Mouse (Mus musculus) frontal cortex, postnatal 25 days (tissue): ENCODE measurements around the gene Fam129a.
"Not testable (repeated sequence)": the region's sequence is repeated elsewhere in the genome, so short reads cannot be mapped to it uniquely, and the experiment has no call there.

ENCODE experiments used
- DNase-seq, 2 experiments: peaks; one replicate each; pipeline ENCODE4 v3.0.0; 2022; ENCODE audit warnings: low spot score in 2 of 2

The Fam129a gene

DNA sequence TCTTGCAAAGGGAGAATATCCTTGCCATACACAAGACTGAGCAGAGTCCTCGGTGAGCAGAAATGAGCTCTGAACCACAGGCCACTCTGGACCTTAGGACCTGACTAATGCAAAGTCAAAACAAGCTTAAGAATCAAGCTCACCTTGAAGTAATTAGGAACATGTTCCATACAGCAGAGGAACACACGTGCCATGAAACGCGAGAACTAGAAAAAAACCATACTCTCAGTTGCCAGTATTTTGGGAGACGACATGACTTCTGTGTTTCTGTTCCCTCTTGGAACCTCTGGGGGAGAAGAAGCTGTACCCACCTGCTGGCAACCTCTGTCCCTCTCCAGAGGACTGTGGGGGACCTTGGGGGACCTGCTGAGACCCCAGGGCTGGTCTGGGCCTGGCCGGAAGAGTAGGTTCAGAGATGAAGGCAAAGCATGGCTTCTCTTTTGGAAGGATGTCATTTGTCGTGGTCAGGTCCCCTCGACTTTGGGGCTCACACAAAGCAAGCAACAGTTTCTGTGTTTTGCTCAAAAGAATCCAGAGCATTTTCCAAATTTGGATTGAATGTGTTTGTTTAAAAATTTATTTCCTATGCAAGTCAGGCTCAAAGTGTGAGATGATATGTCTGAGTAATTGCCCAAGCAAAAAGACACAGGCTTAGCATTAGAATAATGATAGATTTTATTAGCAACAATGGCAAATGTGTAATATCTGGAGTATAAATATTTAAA, 12.6 kb downstream of the Fam129a start:
- no peak for DNase-seq

DNA sequence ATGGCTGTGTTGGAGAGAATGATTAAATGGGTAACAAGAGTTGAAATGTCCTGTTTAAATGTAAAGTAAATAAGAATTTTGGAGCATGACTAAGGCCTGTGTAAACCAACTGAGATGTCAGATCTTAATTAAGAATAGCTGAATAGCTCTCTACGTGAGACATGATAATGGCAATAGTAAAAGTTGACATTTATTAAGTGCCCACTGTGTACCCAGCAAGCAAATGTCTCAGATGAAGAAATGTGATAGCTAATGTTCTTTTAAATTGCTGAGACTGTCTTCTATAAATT, 13.1 kb downstream of the Fam129a start:
- no peak for DNase-seq

- DNase-seq = no peak
Measured at GRCm38 (mm10) chr1:151584565-151585216, 13.7 kb downstream of the Fam129a start.

- no peak for DNase-seq
Measured at GRCm38 (mm10) chr1:151585647-151586046, 14.7 kb downstream of the Fam129a start.

DNA sequence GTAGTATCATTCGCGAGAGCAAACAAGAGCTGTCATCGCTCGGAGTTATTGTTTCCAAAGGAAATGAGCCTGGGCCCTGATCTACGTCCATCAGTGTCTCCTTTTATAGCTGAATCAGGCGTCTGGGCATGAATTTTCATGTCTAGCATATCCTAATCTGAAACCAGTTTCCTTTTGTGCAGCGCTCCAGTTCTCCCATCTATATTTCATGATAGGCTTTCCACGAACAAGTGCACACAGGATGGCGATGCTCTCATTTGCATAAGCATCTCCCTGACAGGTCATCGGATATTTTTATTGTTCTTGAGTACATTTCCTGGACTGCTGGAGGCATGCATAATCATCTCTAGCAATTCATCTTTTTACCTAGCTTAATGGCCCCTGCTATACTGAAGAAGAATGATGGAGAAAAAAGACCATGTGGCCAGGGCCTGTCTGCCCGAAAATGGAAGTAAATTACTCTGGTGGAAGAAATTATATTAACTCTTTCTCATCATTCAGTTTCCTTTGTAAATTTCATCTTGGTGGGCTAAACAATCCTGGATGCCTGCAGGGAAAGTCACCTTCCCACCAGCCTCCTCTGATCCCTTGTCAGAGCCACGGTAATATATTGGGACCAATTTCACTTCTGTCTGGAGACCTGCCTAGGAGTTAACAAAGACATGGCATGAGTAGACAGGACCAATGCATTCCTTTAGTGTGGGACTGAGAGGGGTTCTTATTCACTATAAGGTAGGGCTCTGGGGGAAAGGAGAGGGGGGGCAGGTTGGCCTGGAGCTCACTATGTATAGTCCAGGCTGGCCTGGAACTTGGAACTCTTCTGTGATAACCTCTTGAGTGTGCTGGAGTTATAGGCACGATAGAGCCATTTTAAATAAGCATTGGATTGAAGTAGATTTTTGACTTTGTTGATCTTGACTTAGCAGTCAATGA, 21.4 kb downstream of the Fam129a start:
- no peak for DNase-seq

DNA sequence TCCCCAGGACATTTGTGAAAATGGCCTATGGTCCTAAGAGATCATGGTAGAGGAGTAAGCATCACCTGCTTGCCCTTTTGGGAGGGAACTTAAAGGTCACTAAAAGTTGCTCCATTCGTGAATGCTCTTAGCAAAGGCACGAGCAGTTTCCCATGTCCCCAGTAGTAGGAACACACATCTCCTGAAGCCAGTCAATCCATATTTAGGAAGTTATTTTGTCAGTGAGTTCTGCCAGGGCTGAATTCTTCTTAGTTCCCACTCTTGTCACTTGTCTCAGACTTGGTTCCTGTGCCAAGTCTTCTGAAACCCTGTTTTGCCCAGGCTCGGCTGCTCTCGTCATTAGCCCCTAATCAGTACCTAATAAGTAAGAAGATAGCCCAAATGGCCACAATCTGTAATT, 23.9 kb downstream of the Fam129a start:
- DNase-seq = no peak

GRCm38 (mm10) chr1:151595600-151596299, 24.8 kb downstream of the Fam129a start:
- no peak for DNase-seq

DNA sequence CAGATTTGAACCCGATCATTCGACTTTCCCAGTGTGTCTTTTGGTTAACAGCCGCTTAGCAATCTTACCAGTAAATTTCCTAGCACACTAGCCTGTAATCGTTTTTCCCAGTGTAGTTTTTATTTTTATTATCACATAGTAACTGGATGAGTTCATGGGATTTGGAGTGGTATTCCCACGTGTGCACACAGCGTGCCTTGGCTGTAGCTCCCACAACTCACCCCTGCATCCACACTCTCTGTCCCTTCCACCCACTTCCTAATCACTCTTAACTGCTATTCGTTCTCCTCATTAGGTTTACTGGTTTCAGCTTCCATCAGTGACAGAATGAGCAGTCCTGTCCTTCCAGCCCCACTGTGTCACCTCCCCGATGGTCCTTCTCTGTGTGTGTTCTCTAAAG, 25.6 kb downstream of the Fam129a start:
- DNase-seq = no peak

DNA sequence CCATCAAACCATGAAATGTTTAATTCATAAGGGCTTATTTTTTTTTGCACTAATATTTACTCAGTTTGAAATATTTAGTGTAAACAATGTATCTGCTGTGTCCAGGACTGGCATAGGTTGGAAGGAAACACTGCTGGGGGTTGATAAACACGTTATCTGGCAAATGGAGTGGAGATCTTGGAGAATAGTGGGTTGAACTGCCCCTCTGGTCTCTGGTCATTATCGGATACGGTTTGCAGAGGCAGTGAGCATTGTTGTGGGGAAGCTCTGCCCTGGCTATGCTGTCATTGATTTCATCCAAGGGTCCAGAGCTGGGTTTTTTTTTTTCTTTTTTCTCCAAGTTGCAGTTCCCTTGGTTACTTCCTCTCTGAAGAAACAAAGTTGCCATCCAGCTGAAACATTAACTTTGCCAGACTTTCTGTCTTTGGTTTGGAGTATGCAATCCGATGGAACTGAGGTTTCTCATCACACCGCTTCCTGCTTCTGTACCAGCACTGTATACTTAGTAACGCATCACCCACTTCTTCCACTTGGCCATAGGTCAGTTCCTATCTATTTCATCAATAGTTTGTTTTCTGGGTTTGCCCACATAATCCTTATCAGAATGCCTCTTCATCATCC, 26.8 kb downstream of the Fam129a start:
- no peak for DNase-seq

DNA sequence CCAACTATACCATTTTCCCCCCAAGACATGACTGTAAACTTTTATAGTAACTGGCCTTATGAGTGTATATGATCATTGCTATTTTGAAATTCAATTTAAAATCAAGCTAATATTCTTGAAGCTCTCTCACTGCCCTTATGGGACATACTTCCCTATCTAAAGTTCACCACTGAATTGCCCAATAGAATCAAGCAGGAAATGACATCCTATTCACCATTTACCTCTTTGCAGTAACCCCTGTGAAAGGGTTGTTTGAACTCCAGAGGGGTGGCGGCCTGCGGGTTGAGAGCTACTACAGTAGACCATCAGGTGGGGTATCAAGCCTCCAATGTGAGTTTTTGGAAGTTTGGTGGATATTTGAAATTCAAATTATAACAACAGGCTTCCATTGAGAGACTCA, 27.9 kb downstream of the Fam129a start:
- no peak for DNase-seq

GRCm38 (mm10) chr1:151604328-151604727, 33.3 kb downstream of the Fam129a start:
- DNase-seq = no peak

- DNase-seq = not testable (repeated sequence)
Measured at GRCm38 (mm10) chr1:151607957-151608356, 37.0 kb downstream of the Fam129a start.

DNA sequence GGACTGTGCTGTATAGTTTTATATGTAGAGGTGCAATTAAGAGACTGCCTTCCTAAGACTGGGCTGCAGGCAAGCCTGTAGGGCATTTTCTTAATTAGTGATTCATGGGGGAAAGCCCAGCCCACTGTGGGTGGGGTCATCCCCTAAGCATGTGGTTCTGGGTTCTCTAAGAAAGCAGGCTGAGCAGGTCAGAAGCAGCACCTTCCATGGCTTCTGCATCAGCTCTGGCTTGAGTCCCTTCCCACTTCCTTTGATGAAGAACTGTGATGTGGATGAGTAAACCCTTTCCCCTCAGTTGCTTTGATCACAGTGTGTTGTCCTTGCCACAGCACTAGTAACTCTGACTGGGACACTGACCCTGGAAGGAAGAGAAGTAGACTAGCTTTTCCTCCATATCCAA, 39.6 kb downstream of the Fam129a start:
- DNase-seq = no peak

GRCm38 (mm10) chr1:151614320-151614935, 43.4 kb downstream of the Fam129a start:
- DNase-seq = no peak

GRCm38 (mm10) chr1:151615625-151616024, 44.6 kb downstream of the Fam129a start:
- DNase-seq = no peak

GRCm38 (mm10) chr1:151616555-151617205, 45.7 kb downstream of the Fam129a start:
- DNase-seq = peak in 1 of 2 experiments; percentile 16

- DNase-seq = no peak
Measured at GRCm38 (mm10) chr1:151618251-151618650, 47.3 kb downstream of the Fam129a start.

GRCm38 (mm10) chr1:151619281-151619711, 48.3 kb downstream of the Fam129a start:
- no peak for DNase-seq

DNA sequence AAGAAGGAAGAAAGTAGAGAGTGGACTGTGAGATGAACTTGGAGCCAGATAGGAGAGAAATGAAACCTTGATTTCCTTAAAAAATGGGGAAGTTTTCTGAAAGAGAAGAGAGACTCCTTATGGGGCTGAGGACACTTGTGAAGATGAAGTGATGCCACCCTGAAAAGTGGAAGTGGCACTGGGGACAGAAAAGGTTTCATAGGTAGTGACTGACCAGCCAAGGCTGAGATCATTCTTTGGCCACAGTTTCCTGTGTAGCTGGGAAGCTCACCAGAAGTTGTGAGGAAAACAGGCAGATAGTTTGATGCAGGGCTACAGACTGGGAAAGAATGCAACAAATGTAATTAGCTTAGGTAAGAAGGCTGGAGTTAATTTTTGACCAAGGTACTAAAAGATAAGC, 49.7 kb downstream of the Fam129a start:
- no peak for DNase-seq

DNA sequence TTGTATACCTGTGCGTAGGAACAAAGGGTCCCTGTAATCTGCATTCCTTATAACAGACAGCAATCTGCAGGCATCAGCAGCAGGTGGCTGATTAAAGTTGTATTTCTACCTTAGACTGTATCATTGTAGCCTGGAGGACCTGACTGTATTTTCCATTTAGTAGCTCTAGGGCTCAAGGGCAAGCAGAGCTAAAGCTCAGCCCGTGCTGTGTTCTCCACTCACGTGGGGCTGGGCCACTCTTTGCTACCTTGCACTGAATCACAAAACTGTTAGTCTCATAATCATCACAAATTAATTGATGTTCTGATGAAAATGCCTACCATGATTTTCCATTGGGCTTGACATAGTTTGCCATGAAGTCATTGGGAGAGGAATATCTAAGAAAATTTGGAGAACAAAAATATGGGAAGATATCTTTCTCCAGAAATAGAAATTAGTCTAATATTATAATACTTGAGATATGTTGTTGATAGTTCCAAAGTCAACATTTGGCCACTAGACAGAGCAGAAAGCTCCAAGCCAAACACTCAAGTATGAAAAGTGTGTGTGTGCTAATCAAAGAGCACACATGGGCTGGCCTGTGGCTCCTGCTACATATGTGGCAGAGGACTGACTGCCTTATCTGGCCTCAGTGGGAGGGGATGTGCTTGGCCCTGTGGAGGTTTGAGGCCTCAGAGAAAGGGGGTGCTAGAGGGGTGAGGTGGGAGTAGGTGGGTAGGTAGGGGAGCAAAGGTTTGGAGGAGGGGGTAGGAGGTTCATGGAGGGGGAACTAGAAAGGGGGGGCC, 53.6 kb downstream of the Fam129a start:
- no peak for DNase-seq
